Mouse (Mus musculus): ENCODE data around the gene Mbnl1. TPM values are rescaled to one million over a fixed set of nuclear protein-coding genes. Genes with fewer than 3 reads are reported as not detected.

The Mbnl1 gene
- polyA plus RNA-seq, 1 experiment from 2014 or later, result 73.3 TPM

DNA sequence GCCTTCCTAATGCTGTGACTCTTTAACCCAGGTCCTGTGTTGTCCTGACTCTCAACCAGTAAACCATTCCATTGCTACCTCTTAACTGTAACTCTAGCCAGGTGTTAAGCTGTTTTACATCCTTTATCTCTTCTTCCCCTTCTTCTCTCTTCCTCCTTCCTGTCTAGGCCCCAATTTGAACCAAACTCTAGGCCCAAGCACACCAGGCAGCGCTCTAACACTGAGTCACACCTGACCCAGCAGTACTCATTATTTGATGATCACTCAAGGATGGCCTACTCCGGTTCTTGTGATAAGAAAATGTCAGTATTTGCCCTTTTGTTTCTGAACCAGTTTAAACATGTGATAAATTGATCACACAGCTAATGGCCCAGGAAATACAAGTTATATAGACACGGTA lies 92.6 kb downstream of the Mbnl1 start:
- H3K36me3 ChIP-seq (replicated peaks; ENCODE audit: insufficient read depth, low read length), result 0 out of 2 replicates have a peak, but pooled peaks cover 6% of the 10 kb centered on the region
- H3K27ac ChIP-seq (ENCODE audit: low read depth), result no peak overlapping the region
- no peak for TF ChIP-seq EP300 (IDR thresholded peaks at IDR 0.05; ENCODE audit: low read depth)
- no peak for TF ChIP-seq CTCF (IDR thresholded peaks at IDR 0.05; ENCODE audit: low read depth)
- DNase-seq, result no peak
- no peaks in the 10 kb centered on the region for H3K9me3 ChIP-seq (ENCODE audit: low read length)
- no peak overlapping the region for H3K4me3 ChIP-seq (ENCODE audit: low read depth, low read length)
- peaks cover 20% of the 10 kb centered on the region for H3K4me1 ChIP-seq (ENCODE audit: insufficient read depth)
- H3K27me3 ChIP-seq (ENCODE audit: insufficient read depth, low read length), result no peaks in the 10 kb centered on the region
- 75% methylated on average over 3 of the region's 3 CpGs for WGBS (ENCODE audit: insufficient replicate concordance)
- no peak overlapping the region for H3K9ac ChIP-seq (replicated peaks)
- no peak for ATAC-seq
- no peak overlapping the region for H3K4me2 ChIP-seq (ENCODE audit: low read depth, low read length)

DNA sequence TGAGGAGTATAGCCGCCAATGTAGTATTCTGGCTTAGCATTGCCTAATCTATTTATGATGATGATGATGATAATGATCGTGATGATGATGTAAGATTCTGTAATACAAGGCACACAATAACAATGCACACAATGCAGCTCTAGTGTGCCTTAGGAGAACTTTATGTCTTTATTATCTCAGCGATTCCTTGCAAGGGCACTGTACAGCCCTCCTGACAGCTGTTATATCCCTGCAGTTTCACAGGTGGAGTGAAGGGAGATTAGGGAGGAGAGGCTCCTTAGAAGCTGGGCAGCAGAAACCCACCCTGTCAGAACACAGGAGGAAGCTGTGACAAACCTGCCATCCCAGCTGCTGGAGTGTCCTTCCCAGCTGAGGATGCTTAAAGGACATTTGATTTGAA lies 93.3 kb downstream of the Mbnl1 start:
- Histone ChIP-seq H3K9me3 (ENCODE audit: low read length) (no peaks in the 10 kb centered on the region), H3K4me2 (ENCODE audit: low read depth, low read length) (no peak overlapping the region), H3K4me1 (ENCODE audit: insufficient read depth) (peaks cover 27% of the 10 kb centered on the region), H3K27me3 (ENCODE audit: insufficient read depth, low read length) (no peaks in the 10 kb centered on the region), H3K36me3 (replicated peaks; ENCODE audit: insufficient read depth, low read length) (0 out of 2 replicates have a peak, but pooled peaks cover 6% of the 10 kb centered on the region), H3K27ac (ENCODE audit: low read depth) (no peak overlapping the region), H3K4me3 (ENCODE audit: low read depth, low read length) (no peak overlapping the region), H3K9ac (replicated peaks) (no peak overlapping the region)
- TF ChIP-seq CTCF (IDR thresholded peaks at IDR 0.05; ENCODE audit: low read depth) (no peak), EP300 (IDR thresholded peaks at IDR 0.05; ENCODE audit: low read depth) (no peak)
- ATAC-seq (no peak), DNase-seq (no peak)
- 80% methylated on average over 3 of the region's 3 CpGs for WGBS (ENCODE audit: insufficient replicate concordance)

DNA sequence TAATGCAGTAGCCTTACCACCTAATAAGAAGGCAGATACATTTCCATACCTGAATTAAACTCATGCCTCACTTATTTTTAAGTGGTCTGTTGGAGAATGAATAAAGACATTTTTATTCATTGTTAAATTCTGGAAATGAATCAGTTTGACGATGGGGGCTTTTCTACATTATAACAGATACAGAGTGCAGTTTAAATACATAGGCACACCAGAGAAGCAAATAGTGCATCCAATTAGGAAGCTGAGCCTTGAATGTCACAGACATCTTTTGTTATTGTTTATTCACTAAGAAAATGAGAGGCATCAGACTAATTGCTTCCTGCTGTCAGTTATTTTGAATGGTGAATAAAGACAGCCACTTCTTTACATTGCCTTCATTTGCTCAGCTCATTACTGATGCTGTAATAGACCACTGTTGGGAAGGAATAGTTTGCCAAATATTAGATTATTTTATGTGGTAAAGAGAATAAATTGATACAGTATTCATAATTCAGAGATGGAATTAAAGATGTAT lies 95.6 kb downstream of the Mbnl1 start:
- H3K27ac ChIP-seq (ENCODE audit: low read depth), result no peak overlapping the region
- no peak overlapping the region for H3K4me2 ChIP-seq (ENCODE audit: low read depth, low read length)
- no peaks in the 10 kb centered on the region for H3K27me3 ChIP-seq (ENCODE audit: insufficient read depth, low read length)
- ATAC-seq, result no peak
- 0 out of 2 replicates have a peak, but pooled peaks cover 5% of the 10 kb centered on the region for H3K36me3 ChIP-seq (replicated peaks; ENCODE audit: insufficient read depth, low read length)
- H3K4me3 ChIP-seq (ENCODE audit: low read depth, low read length), result no peak overlapping the region
- 70% methylated on average over 1 of the region's 1 CpGs for WGBS (ENCODE audit: insufficient replicate concordance)
- H3K9me3 ChIP-seq (ENCODE audit: low read length), result no peaks in the 10 kb centered on the region
- no peak for TF ChIP-seq CTCF (IDR thresholded peaks at IDR 0.05; ENCODE audit: low read depth)
- TF ChIP-seq EP300 (IDR thresholded peaks at IDR 0.05; ENCODE audit: low read depth), result no peak
- no peak for DNase-seq
- H3K9ac ChIP-seq (replicated peaks), result no peak overlapping the region
- H3K4me1 ChIP-seq (ENCODE audit: insufficient read depth), result peaks cover 33% of the 10 kb centered on the region

DNA sequence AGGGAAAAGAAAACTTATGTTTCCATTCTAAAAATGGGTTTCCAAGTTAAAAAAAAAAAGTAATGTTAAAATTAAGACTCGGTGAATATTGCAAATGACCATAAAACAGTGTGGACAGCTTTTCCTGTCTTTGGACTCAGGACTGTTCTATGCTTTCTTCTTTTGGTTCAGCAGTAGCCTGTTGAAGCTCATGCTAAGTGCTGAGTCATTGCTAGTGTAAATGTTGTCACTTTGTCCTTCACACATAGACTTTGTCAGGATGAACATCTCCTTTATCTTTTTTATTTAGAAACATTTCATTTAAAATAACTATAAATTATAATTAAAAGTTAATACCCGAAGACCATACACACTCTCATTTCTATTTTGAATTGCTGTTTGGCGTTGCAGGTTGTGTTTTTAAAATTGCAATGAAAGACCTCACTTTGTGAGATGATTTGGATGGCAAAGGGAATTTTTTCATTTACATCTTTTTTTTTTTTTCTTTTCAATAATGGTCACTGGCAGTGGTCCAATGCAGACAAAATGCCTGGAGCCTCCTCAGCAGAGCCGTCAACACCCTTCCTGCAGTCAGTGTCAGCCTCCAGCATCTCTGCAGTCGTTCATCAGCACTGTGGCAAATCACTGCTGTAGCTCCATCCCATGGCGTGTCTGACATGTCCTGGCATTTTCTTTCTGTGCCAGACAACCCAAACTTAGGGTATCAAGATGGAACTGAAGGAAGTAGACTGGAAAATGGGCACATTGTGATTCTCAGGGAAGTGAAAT lies 96.4 kb downstream of the Mbnl1 start:
- WGBS (ENCODE audit: insufficient replicate concordance), result 63% methylated on average over 6 of the region's 6 CpGs
- TF ChIP-seq CTCF (IDR thresholded peaks at IDR 0.05; ENCODE audit: low read depth) (no peak), EP300 (IDR thresholded peaks at IDR 0.05; ENCODE audit: low read depth) (no peak)
- DNase-seq (no peak), ATAC-seq (no peak)
- Histone ChIP-seq H3K4me3 (ENCODE audit: low read depth, low read length) (no peak overlapping the region), H3K9ac (replicated peaks) (no peak overlapping the region), H3K4me2 (ENCODE audit: low read depth, low read length) (no peak overlapping the region), H3K4me1 (ENCODE audit: insufficient read depth) (peaks cover 36% of the 10 kb centered on the region), H3K27me3 (ENCODE audit: insufficient read depth, low read length) (no peaks in the 10 kb centered on the region), H3K36me3 (replicated peaks; ENCODE audit: insufficient read depth, low read length) (0 out of 2 replicates have a peak, but pooled peaks cover 5% of the 10 kb centered on the region), H3K9me3 (ENCODE audit: low read length) (no peaks in the 10 kb centered on the region), H3K27ac (ENCODE audit: low read depth) (peak overlapping the region; percentile 85; the same call in 1 of the 2 replicates)

DNA sequence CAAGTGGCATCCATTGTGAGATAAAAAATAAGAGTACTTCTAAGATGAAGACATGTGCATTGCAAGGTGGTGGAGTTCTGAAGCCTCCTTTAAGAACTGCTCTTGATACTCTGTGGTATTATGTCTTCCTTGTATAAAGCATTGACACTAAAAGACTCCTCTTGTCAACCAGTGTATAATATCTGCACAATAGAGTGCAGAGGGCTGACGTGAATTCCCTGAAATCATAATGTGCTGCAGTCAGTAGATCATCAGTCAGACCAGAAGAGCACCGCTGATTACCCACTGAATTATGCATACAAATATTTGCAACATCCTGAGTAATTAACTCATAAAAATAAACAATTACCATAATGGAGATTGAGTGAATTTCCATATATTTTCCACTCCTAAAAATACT lies 97.2 kb downstream of the Mbnl1 start:
- H3K27me3 ChIP-seq (ENCODE audit: insufficient read depth, low read length), result no peaks in the 10 kb centered on the region
- H3K4me1 ChIP-seq (ENCODE audit: insufficient read depth), result peaks cover 44% of the 10 kb centered on the region
- TF ChIP-seq CTCF (IDR thresholded peaks at IDR 0.05; ENCODE audit: low read depth) (no peak), EP300 (IDR thresholded peaks at IDR 0.05; ENCODE audit: low read depth) (no peak)
- H3K4me3 ChIP-seq (ENCODE audit: low read depth, low read length), result no peak overlapping the region
- 0 out of 2 replicates have a peak, but pooled peaks have one; percentile 28 for ATAC-seq
- no peak overlapping the region for H3K9ac ChIP-seq (replicated peaks)
- peak overlapping the region; percentile 85 for H3K27ac ChIP-seq (ENCODE audit: low read depth)
- no peaks in the 10 kb centered on the region for H3K9me3 ChIP-seq (ENCODE audit: low read length)
- 47% methylated on average over 2 of the region's 2 CpGs for WGBS (ENCODE audit: insufficient replicate concordance)
- no peak for DNase-seq
- no peak overlapping the region for H3K4me2 ChIP-seq (ENCODE audit: low read depth, low read length)
- H3K36me3 ChIP-seq (replicated peaks; ENCODE audit: insufficient read depth, low read length), result 0 out of 2 replicates have a peak, but pooled peaks cover 5% of the 10 kb centered on the region

DNA sequence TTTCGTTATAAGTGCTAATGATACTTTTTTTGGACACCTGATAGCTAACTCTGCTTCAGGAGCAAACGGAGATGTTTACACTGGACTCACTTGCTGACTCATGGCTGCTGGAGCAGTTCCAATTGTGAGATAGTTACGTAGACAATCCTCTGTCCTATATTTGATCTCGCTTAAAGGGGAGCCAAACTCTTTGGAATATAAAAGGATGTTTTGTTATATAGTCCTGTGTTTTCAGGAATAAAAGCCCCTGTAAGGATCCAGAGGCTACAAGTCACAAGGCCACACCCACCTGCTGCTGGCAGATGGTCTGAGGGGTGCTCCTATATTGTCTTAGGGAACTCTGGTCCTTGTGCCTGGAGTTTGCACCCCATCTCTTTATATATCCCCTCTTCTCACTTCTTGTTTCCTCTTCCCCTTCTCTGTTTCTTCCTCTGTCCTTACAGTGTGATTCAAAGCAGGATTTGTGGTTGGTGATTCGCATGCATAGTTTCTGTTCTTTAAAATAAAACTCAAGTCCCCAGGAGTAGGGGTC lies 97.9 kb downstream of the Mbnl1 start:
- H3K4me3 ChIP-seq (ENCODE audit: low read depth, low read length), result no peak overlapping the region
- WGBS (ENCODE audit: insufficient replicate concordance), result 24% methylated on average over 5 of the region's 5 CpGs
- H3K4me1 ChIP-seq (ENCODE audit: insufficient read depth), result peaks cover 46% of the 10 kb centered on the region
- peak; percentile 89 for ATAC-seq
- no peaks in the 10 kb centered on the region for H3K27me3 ChIP-seq (ENCODE audit: insufficient read depth, low read length)
- no peaks in the 10 kb centered on the region for H3K9me3 ChIP-seq (ENCODE audit: low read length)
- peak; percentile 89 for DNase-seq
- H3K9ac ChIP-seq (replicated peaks), result peak overlapping the region; percentile 52; the same call in 1 of the 2 replicates
- 0 out of 2 replicates have a peak, but pooled peaks cover 5% of the 10 kb centered on the region for H3K36me3 ChIP-seq (replicated peaks; ENCODE audit: insufficient read depth, low read length)
- peak; percentile 83 for TF ChIP-seq EP300 (IDR thresholded peaks at IDR 0.05; ENCODE audit: low read depth)
- no peak for TF ChIP-seq CTCF (IDR thresholded peaks at IDR 0.05; ENCODE audit: low read depth)
- H3K27ac ChIP-seq (ENCODE audit: low read depth), result peak overlapping the region; percentile 91
- peak overlapping the region; percentile 55 for H3K4me2 ChIP-seq (ENCODE audit: low read depth, low read length)
